Mouse (Mus musculus) left cerebral cortex, adult 6 months (tissue): ENCODE results near the gene Dupd1. TPM values are rescaled to one million over a fixed set of nuclear protein-coding genes. Genes with fewer than 3 reads are reported as not detected.

Experiments
- long read RNA-seq, 2 experiments: library from polyadenylated mRNA; unstranded; transcript quantifications; one replicate each; pipeline ENCODE4 v2.0.0; 2019 to 2020
- polyA plus RNA-seq: library from polyadenylated mRNA; unstranded; fragments of <200 nt; fragmentation: Nextera tagmentation; gene quantifications from 2 replicates; pipeline ENCODE4 v1.2.3, GENCODE M21; 2021

The Dupd1 gene
- polyA plus RNA-seq = 0.19 and 0.23 TPM in 2 replicates
- long read RNA-seq, experiment 1 = 0 reads
- long read RNA-seq, experiment 2 = 0 reads

GRCm38 (mm10) chr14:21714486-21714885, at the start of gene Dupd1:
Gene Dupd1 (minus strand): TSS chr14:21714576.

GRCm38 (mm10) chr14:21750881-21751542, 36.6 kb upstream of the Dupd1 start, which contains the start of gene Dusp13:
Gene Dusp13 (minus strand): TSS chr14:21751181.

GRCm38 (mm10) chr14:21750008-21750880, 35.9 kb upstream of the Dupd1 start, which contains the start of gene Samd8:
Gene Samd8 (plus strand): TSS chr14:21750531.

Other genes with a start within 250 kb of the Dupd1 start
- 9.7 and 18.4 TPM in 2 replicates for gene Kat6b, start 233.1 kb downstream of the Dupd1 start, polyA plus RNA-seq
- 26.2 and 47.8 TPM in 2 replicates for gene Samd8, start 36.0 kb upstream of the Dupd1 start, polyA plus RNA-seq
- gene Dusp13, start 36.6 kb upstream of the Dupd1 start, polyA plus RNA-seq = 0.24 and 0.58 TPM in 2 replicates
- gene Vdac2, start 110.7 kb upstream of the Dupd1 start, polyA plus RNA-seq = 279 and 343 TPM in 2 replicates
- gene Comtd1, start 134.4 kb upstream of the Dupd1 start, polyA plus RNA-seq = 49.1 and 50.1 TPM in 2 replicates